Mouse (Mus musculus) MN1 (cell line): ENCODE results near the gene Cdk1.

Source experiments
- DNase-seq: peaks from one replicate; pipeline ENCODE4 v3.0.0-alpha.2; 2016; ENCODE audit warnings: low spot score

Cdk1 gene

GRCm38 (mm10) chr10:69306205-69306604, 46.5 kb downstream of the Cdk1 start:
- peak; percentile 21 for DNase-seq

GRCm38 (mm10) chr10:69305600-69305999, 47.1 kb downstream of the Cdk1 start:
- DNase-seq = no peak

GRCm38 (mm10) chr10:69304819-69305218, 47.9 kb downstream of the Cdk1 start:
- no peak for DNase-seq

GRCm38 (mm10) chr10:69302667-69303066, 50.1 kb downstream of the Cdk1 start:
- DNase-seq = no peak

- DNase-seq = no peak
Observed at GRCm38 (mm10) chr10:69299985-69300384, 52.8 kb downstream of the Cdk1 start.

- no peak for DNase-seq
Observed at GRCm38 (mm10) chr10:69295919-69296318, 56.8 kb downstream of the Cdk1 start.

- no peak for DNase-seq
Observed at GRCm38 (mm10) chr10:69290736-69291135, 62.0 kb downstream of the Cdk1 start.

GRCm38 (mm10) chr10:69288720-69289119, 64.0 kb downstream of the Cdk1 start:
- no peak for DNase-seq

GRCm38 (mm10) chr10:69288086-69288485, 64.7 kb downstream of the Cdk1 start:
- DNase-seq = no peak

- no peak for DNase-seq
Observed at GRCm38 (mm10) chr10:69286939-69287338, 65.8 kb downstream of the Cdk1 start.
